Mouse (Mus musculus): ENCODE measurements around the gene Bud31. TPM values are rescaled to one million over a fixed set of nuclear protein-coding genes. Genes with fewer than 3 reads are reported as not detected.
"Not testable (repeated sequence)": the region's sequence is repeated elsewhere in the genome, so short reads cannot be mapped to it uniquely, and the experiment has no call there.

Bud31 gene
- total RNA-seq, 2 experiments from 2014 or later = 91.0 to 139 TPM

DNA sequence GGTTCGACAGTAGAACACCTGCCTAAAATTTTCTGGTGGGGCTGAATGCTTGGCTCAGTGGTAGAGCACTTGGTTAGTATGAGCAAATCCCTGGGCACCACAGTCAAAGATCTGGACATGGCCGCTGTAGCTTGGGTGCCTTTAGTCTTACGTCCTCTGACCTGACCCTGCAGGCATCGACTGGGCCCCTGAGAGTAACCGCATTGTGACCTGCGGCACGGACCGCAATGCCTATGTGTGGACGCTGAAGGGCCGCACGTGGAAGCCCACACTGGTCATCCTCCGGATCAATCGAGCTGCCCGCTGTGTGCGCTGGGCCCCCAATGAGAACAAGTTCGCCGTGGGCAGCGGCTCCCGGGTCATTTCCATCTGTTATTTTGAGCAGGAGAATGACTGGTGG, 16.8 kb upstream of the Bud31 start:
- no peak for ATAC-seq (replicated peaks; ENCODE audit: low FRiP score, poor library complexity, severe bottlenecking)

DNA sequence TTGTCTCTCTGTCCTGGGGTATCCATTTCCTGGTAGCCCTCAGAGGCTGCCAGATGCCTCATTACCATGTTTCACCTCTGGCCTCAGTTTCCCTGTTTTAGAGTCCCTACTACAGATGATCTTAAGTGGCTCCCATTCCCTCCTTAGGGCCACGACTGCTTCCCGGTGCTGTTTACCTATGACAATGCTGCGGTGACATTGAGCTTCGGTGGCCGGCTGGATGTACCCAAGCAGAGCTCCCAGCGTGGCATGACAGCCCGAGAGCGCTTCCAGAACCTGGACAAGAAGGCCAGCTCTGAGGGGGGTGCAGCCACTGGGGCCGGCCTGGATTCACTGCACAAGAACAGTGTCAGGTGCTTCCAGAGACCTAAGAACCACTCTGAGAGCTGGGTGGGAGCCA, 13.6 kb upstream of the Bud31 start:
- ATAC-seq (replicated peaks; ENCODE audit: low FRiP score, poor library complexity, severe bottlenecking) = no peak

DNA sequence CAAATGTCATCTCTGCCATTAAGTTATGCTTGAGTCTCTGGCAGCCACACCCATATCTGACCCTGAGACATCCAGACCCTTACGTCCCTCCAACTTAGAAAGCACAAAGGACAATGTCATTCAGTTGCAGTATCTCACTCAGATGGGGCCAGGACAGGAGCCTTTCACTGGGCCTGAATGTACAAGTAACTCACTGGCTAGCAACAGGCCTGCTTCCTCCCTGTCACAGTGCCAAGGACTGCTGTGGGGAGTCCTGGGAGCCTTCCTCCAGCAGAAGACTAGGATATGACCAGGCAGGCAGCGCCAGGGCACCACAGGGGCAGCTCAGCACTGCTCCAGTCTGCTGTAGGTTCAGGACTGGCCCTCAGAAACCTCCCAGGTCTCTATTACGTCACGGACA, 11.0 kb upstream of the Bud31 start:
- ATAC-seq (replicated peaks; ENCODE audit: low FRiP score, poor library complexity, severe bottlenecking) = no peak

DNA sequence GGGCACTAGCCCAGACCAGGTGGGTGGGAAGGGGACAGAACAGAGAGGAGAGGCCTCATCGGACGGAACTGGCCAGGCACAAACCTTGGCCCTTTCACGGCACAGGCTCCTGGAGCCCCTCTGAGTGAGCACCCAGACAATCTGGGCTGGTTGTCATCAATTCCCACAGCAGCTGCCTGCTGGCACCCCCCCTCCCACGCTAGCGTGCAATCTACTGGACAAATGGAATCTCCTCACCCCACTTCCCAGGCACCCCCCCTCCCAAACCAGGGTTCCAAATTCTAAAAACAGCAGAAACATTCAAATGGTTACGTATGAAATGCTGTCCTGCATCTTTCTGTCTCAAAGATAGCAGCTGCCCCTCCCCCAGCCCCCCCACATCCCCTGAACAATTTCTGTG, 10.4 kb upstream of the Bud31 start:
- not testable (repeated sequence) for ATAC-seq (replicated peaks; ENCODE audit: low FRiP score, poor library complexity, severe bottlenecking)

DNA sequence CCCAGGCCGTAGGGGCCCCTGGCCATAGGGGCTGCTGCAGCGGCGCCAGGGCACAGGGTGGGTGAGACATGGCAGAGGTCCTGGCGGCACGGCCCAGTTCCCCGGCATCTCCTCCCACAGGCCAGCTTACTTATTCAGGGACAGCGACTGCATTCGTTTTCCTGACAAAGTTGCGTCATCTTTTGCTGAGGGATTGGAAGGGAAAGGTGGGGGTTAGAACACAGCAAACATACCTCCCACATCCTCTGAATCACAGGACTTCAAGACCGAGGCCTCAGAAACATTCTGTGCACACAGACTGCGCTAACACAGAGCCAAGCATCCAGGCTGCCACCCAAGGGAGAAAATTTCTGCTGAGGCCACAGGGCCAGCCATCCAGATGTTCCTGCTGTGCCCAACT, 10.0 kb upstream of the Bud31 start:
- no peak for ATAC-seq (replicated peaks; ENCODE audit: low FRiP score, poor library complexity, severe bottlenecking)

DNA sequence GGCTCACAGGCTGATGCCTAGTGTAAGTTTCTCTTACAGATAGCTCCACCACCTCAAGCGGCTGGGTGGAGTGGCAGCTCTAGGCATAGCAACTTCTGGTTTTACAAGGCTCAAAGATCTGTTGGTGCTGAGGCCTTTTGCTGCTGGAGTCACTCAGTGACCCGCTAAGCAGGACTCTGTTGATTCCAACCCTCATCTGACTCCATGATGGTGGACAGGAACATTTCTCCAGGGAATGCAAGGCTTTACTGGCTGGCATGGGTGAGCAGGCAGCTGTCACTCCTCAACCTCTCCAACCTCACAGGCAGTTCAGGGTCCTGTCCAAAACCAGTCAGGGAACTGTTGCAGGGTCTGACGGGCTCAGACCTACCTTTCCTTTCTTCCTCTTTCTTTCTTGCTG, 9.2 kb upstream of the Bud31 start:
- ATAC-seq (replicated peaks; ENCODE audit: low FRiP score, poor library complexity, severe bottlenecking) = no peak

DNA sequence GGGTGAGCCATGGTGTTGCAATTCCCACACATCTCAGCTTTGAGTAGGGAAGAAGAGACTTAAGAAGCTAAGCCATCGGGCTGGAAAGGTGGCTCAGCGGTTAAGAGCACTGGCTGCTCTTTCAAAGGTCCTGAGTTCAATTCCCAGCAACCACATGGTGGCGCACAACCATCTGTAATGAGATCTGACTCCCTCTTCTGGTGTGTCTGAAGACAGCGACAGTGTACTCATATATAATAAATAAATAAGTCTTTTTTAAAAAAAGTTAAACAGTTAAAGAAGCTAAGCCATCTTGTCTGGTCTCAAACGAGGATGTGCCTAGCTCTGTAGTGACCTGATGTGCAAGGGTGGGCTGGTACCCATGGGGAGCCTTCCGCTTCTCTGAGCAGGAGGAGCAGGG, 6.9 kb upstream of the Bud31 start:
- ATAC-seq (replicated peaks; ENCODE audit: low FRiP score, poor library complexity, severe bottlenecking) = not testable (repeated sequence)

DNA sequence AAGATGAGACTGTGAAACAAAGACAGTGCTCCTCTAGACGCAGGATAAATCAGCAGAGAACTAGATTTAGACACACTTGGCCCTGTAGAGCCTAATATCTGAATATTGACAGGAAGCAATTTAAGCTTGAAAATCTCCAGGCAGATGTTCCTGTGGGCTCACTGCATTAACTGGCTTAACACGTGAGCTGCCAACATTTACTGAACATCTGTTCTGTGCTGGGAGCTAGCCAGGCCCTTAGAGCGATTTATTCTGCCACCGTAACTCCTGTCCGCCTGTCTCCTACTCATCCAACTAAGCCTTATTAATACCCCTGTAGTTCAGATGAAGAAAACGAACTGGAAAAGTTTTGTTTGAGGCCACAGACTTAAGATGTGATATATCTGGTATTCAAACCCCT, 1.3 kb upstream of the Bud31 start:
- ATAC-seq (replicated peaks; ENCODE audit: low FRiP score, poor library complexity, severe bottlenecking) = no peak

DNA sequence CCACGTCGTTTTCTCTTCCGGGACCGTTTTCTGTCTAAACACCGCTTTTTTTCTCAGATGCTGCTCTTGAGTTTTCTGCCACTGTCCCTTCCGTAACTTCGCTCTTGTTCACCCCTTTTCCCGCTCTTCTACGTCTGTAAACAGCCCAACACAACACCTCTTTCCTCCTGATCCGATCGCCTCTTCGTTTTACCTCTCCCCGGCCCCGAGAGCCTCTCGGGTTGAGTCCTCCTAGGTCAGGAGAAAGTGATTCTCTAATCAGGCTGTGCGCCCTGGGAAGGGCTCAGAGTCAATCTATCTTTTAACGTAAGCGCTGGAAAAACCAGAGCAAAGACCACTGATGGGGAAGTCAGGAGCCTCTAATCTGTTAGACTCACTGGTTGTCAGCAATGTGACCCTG, 449 bp downstream of the Bud31 start:
- ATAC-seq (replicated peaks; ENCODE audit: low FRiP score, poor library complexity, severe bottlenecking) = peak; percentile 57

DNA sequence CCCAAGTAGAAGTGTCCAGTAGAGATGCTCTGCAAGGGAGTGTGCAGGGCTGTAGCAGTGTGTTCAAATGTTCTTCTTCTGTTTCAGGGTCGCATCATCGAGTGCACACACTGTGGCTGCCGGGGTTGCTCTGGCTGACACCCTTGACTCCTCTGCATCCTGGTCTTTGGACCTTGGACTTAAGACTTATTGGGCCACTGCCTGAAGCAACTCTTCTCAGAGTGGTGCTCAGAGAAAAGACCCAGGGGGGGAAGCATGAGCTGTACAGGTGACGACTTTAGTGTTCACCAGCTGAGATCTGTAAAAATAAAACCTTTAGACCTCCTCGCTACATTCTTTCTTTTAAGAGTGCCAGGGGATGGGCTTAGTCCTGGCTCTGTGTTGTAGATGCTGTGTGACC, 7.6 kb downstream of the Bud31 start:
- no peak for ATAC-seq (replicated peaks; ENCODE audit: low FRiP score, poor library complexity, severe bottlenecking)

DNA sequence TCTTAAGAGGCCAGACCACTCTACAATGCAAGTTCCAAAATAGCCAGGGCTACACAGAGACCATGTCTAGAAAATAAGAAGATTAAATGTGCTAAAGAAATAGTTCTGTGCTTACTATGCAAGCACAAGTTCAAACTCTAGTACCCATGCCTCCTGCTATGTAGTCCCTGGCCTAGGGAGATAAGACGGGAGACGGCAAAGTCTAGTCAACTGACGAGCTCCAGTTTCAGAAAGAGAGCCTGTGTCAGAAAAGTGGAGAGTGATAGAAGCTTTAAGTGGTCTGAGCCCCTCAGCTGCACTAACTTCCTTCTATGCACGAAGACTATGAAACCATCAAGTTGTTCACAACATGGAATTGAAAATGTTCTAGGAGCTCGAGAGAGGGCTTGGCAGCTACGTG, 9.1 kb downstream of the Bud31 start:
- ATAC-seq (replicated peaks; ENCODE audit: low FRiP score, poor library complexity, severe bottlenecking) = no peak

DNA sequence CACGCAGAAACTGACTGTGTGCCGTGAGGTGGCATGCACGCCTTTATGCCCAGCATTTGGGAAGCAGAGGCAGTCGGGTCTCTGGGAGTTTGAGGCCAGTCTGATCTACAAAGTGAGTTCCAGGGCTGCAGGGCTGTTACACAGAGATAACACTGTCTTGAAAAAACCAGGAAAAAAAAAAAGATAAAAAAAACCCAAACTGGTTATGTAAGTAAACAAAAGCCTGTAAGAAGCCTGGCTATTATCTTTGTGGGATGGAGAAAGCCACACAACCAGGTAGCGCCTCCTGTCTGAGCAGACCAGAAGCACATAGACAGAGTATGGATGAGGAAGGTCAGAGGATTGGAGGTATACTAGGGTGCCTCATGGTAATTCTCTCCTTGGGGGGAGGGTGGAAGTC, 12.5 kb downstream of the Bud31 start:
- peak; percentile 52 for ATAC-seq (replicated peaks; ENCODE audit: low FRiP score, poor library complexity, severe bottlenecking)

DNA sequence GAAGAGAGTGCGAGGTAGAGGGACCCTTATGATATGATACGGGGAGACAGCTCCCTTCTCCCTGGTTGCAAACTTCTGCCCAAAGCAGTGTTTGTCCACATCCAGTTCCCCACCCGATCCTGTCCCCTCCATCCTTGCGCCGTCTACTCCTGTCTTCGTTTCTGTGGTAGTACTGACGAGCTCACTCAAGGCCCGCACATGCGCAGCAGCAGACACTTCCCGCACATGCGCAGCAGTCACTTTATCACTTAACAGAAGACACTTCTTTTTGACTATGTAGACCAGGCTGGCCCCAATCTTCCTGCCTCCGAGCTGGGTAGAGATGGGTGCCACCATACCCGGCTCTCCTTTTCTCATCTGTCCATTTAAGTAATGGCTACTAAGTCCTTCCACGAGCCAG, 21.2 kb downstream of the Bud31 start:
- ATAC-seq (replicated peaks; ENCODE audit: low FRiP score, poor library complexity, severe bottlenecking) = no peak

DNA sequence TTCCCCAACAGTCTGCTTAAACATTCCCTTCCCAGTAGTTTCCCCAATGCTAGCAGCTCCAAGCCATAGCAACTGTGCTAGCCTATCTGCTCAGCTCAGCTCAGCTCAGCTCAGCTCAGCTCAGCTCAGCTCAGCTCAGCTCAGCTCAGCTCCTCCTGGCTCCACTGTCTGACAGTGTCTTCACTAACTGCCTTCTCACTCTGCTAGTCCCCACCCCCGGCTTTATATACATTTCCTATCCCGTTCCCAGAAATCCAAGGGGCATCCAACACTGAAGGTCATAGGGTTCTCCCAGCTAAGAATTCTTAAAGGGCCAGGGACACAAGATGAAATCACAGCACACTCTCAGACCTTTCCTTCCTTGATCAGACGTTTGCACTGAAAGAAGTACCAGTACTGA, 24.5 kb downstream of the Bud31 start:
- no peak for ATAC-seq (replicated peaks; ENCODE audit: low FRiP score, poor library complexity, severe bottlenecking)

DNA sequence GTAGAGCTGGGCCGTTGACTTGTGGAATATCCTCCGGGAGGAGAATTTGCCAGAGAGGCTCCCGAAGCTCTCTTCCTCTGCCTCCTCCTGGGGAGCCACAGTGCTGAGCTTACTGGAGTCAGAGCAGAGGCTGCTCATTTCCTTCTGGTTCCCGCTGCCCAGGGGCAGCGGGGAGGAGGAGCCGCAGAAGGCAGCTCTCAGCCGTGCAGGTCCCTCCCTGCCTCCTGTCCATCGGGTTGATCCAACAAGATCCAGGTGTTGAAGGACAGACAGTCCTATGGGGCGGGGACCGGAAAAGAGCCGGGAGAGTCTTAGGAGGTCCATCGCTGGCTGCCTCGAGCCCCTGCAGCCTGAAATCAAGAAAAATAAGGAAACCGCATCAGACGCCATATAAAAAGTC, 25.0 kb downstream of the Bud31 start:
- ATAC-seq (replicated peaks; ENCODE audit: low FRiP score, poor library complexity, severe bottlenecking) = no peak

DNA sequence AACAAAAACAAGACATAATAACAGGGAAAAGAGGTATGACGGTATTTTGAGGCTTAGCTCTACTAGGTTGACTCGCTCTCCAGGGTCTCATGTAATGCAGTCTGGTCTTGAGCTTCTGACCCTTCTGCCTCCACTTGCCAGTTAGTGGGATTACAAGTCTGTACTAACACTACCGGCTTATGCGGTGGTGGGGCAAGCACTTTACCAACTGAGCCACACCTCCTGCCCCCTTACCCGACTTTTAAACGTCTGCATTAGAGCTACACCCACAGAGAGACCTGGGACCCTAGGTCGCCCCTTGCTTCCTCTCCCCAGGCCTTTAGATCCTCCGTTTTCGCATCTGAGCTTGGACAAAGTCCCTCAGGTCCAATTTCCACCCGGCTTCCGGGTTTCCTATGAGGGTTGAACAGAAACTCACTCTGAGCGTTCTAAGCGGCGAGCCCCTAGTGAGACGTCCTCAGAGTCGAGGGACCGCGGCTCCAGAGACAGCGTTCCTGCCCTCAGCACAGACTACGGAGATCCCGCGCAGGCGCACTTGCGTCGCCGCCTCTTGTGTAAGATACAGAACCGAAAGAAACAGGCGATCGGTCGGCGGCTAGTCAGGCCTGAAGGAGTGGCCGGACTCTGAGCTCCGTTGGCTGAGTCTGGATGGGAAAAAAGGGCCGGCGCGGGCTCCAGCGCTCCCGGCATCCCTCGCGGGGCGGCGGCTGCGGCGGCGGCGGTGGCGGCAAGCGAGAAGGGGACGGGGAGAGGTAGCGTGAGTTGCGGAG, 26.6 kb downstream of the Bud31 start, which contains the start of the genes Ptcd1 and Cpsf4:
Gene Ptcd1 (minus strand): TSS at position 573 of the 770 bp plus-strand sequence.
Gene Cpsf4 (plus strand): TSS at position 678 of the 770 bp plus-strand sequence.
- peak; percentile 90 for ATAC-seq (replicated peaks; ENCODE audit: low FRiP score, poor library complexity, severe bottlenecking)

DNA sequence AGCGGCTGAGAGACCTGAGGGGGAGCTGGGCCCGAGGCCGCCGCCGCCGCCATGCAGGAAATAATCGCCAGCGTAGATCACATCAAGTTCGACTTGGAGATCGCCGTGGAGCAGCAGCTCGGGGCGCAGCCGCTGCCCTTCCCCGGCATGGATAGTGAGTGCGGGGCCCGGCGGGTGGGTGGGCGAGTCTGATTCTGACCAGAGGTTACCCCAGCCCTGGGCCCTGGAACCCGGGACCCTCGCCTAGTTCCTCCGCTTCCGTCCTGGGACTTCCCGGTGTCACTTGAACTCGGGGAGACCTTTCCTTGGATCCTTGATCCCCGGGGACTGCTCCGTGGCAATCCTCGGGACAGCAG, 27.1 kb downstream of the Bud31 start:
- peak; percentile 22 for ATAC-seq (replicated peaks; ENCODE audit: low FRiP score, poor library complexity, severe bottlenecking)

DNA sequence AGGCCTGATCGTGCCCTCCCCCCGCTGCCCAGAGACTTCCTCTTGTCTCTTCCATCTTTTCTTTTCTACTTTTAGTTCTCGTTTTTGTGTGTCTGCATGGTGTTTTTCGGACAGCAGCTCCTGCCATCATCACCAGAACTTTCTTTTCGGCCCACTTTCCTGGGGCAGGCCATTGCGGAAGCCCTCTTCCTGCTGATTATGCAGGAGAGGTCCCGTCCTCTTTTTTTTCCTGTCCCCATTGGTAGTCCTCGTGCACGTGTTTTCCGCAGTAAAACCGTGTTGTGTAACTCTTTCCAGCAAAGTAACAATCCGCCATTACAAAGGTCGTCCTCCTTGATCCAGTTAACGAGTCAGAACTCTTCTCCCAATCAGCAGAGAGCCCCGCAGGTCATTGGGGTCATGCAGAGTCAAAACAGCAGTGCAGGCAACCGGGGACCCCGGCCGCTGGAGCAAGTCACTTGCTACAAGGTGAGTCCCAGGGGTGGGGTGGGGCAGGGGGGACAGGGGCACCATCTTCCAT, 38.4 kb downstream of the Bud31 start:
- ATAC-seq (replicated peaks; ENCODE audit: low FRiP score, poor library complexity, severe bottlenecking) = no peak

DNA sequence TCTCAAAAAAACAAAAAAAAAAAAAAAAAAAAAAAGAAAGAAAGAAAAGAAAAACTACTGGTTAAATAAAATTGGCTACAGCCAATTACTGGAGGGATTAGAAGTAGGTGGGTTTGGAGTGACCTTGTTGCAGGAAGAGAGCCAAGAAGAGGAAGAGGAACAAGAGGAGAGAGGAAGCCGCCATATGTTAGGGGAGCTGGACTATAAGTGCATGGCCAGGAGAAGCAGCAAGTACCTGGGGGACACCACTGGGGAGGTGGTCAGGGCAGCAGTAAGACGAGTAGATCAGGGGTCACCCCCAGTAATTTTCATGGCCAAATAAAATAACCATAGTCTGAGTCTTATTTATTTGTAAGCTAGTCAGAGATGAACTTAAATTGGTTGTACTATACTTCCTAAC, 45.1 kb downstream of the Bud31 start:
- ATAC-seq (replicated peaks; ENCODE audit: low FRiP score, poor library complexity, severe bottlenecking) = no peak

DNA sequence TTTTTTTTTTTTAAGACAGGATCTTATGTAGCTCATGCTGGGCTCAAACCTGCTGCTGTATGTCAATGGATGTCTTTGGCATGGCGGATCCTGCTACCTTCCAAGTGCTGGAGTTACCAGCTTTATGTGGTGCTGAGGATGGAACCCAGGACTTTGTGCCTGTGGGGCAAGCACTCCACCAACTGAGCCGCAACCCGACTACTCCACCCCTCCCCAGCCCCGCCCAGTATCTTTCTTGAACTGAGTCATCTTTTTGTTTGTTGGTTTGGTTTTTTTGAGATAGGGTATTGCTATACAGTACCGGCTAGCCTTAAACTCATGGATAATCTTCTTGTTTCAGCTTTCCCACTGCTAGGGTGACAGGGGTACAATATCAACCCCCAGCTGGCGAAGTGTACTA, 49.3 kb downstream of the Bud31 start:
- ATAC-seq (replicated peaks; ENCODE audit: low FRiP score, poor library complexity, severe bottlenecking) = 0 out of 2 replicates have a peak, but pooled peaks have one; percentile 32

DNA sequence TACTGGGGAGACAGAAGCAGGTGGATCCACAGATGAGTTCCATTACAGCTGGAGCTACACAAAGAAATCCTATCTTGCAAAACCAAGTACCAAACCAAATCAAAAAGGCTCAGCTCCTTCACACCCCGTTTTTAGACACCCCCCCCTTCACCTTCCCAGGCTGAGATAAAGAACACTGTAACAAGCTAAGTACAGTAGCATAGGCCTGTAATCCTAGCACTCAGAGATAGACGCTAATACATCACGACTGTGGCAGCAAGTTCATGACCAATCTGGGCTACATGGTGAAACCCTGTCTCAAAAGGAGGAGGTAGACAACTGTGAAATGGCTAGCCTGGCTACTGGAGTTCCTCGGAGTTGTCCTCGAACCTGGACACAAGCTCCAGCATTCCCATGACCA, 50.2 kb downstream of the Bud31 start:
- no peak for ATAC-seq (replicated peaks; ENCODE audit: low FRiP score, poor library complexity, severe bottlenecking)
